Mouse (Mus musculus): ENCODE results near the gene Mus81.

The Mus81 gene

GRCm38 (mm10) chr19:5445747-5446146, 42.5 kb downstream of the Mus81 start:
- no peak for DNase-seq (ENCODE audit: low read depth)

- DNase-seq (ENCODE audit: low read depth): peak; percentile 92
Observed at GRCm38 (mm10) chr19:5444954-5445353, 43.2 kb downstream of the Mus81 start.

GRCm38 (mm10) chr19:5444371-5444908, 43.8 kb downstream of the Mus81 start:
- peak; percentile 88 for DNase-seq (ENCODE audit: low read depth)

- DNase-seq (ENCODE audit: low read depth): peak; percentile 61
Observed at GRCm38 (mm10) chr19:5433951-5434350, 54.3 kb downstream of the Mus81 start.

GRCm38 (mm10) chr19:5432992-5433852, 55.0 kb downstream of the Mus81 start:
- peak; percentile 94 for DNase-seq (ENCODE audit: low read depth)

All from NIH3T3 (cell line).